Mouse (Mus musculus) adrenal gland, adult 18-20 months (tissue): Measurements from ENCODE around the gene Zfp354a. TPM values are rescaled to one million over a fixed set of nuclear protein-coding genes. Genes with fewer than 3 reads are reported as not detected.
A peak's percentile ranks its signal among the peaks of the same experiment; 100 is the strongest.
"Not testable (repeated sequence)": the region's sequence is repeated elsewhere in the genome, so short reads cannot be mapped to it uniquely, and the experiment has no call there.

Experiments
- DNase-seq, 2 experiments: peaks; one replicate each; pipeline ENCODE4 v3.0.0; 2021 to 2022; ENCODE audit warnings: low spot score in 2 of 2
- long read RNA-seq, 2 experiments: library from polyadenylated mRNA; stranded (forward); transcript quantifications; one replicate each; pipeline ENCODE4 v2.0.0; 2021
- total RNA-seq, 2 experiments: library from RNA; stranded (reverse); gene quantifications; 1 replicate in 1 of 2; 2 replicates in 1 of 2; pipeline ENCODE4 v1.2.3; 2021

The Zfp354a gene
- total RNA-seq = 1 to 10 TPM; 5.6 to 9.8 TPM
- long read RNA-seq, experiment 1, partial matches to known transcripts = 0 of 2 reads
- long read RNA-seq, experiment 1, other reads (novel, unspliced or antisense) = 0 of 2 reads
- long read RNA-seq, experiment 2, partial matches to known transcripts = 0 of 4 reads
- long read RNA-seq, experiment 2, other reads (novel, unspliced or antisense) = 4 of 4 reads

DNA sequence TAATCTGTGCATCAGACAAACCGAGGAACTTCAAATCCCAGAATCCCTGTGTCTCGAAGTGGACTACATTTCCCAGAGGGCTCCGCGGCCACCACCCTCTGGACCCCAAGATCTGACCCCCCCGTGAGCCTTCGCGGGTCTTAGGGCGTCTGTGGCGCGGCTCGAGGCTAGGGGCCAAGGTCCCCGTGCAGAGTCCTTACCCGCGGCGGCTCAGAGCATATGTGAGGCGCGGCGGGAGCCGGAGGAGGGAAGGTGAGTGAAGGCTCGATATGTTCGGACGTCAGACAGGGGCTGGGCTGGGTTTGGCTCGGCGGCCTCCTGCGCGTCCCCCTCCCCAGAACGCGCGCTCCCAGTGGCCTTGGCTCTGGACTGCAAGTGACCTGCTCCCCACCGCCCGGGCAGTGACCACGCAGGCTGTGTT is at the start of gene Zfp354a:
TSS of gene Zfp354a (plus strand) at position 107 of the 421 bp plus-strand sequence.
- DNase-seq = peak; percentile 66

DNA sequence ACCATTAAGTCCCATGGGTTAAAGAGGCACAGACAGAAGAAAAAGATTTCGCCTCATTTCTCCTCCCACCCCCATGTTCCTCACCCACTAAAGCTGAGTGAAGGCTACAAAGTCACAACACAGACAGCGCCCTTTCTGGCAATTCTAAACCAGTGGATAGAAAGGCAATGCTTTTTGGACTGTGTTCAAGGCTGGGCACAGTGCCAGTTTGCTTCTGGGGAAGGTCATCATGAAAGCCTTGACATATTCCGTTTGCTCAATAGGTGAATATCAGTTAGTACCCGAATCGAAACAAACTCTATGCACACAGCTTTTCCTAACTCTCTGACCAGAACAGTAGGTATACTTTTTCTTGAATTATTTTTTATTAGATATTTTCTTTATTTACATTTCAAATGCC is 47.2 kb upstream of the Zfp354a start:
- DNase-seq = peak; percentile 73 to 87

DNA sequence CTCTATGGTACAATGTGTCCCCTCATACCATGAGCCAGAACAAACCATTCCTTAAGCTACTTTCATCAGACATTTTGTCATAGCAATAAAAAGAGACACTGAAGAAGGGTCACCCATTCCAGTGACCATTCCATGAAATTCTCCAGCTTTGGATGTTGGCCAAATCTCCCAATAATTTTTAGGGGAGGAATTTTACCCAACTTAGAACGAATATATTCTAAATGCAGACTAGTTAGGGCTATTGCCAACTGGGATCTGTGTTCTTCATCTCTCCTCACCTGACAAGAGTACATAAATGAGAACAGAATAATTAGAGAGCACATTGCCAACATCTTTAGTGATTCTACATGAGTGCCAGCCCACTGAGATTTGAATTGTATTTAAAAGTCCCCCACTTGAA is 45.1 kb upstream of the Zfp354a start, which contains the start of gene Olfr54:
TSS of gene Olfr54 (plus strand) at position 301 of the 400 bp plus-strand sequence.
- DNase-seq = no peak

DNA sequence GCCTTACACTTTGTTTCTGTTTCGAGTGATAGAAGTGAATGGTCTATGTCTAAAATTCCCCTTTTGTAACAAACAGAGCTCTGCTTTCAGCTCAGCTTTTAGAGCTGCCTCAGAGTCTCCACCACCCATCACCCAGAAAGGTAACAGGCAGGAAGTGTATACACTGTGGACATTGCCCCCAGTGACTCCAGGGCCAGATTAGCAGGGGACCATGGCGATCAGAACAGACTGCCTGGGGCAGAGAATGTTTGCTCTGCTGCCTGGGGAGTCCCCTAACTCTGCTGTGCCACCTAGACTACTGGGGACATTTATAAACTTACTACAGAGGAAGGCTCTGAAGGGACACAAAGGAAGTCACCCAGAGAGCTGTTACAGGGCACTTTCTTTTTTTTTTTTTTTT is 42.7 kb upstream of the Zfp354a start:
- no peak for DNase-seq

DNA sequence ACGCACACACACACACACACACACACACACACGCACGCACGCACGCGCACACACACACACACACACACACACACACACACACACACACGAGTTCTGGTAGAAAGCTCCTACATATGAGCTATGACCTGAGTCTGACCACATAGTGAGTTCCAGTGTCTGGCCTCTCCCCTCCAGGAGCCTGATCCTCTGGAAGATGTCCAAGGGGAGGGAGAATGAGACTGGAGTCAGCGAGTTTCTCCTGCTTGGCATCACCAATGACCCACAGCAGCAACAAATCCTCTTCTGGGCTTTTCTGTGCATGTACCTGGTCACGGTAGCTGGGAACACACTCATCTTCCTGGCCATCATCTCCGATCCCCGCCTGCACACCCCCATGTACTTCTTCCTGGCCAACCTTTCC is 32.2 kb upstream of the Zfp354a start:
- not testable (repeated sequence) for DNase-seq

DNA sequence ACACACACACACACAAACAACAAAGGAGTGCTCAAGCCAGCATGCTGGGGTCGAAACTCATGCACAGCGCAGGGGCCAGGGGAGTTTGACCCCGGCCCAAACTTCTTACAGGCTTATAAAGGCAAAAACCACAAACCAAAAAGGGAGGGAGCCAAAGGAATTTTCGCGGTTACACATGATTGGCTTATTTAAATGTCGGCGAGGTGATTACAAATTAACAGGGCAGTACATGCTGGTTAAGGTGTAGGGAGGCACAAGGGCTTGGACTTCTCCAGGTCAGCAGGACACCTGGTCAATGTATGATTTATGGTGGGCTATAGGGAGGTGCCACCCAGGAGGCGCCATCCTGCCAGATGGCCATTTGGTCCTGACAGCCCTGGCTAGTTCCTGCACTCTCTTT is 29.7 kb upstream of the Zfp354a start:
- DNase-seq = not testable (repeated sequence)

DNA sequence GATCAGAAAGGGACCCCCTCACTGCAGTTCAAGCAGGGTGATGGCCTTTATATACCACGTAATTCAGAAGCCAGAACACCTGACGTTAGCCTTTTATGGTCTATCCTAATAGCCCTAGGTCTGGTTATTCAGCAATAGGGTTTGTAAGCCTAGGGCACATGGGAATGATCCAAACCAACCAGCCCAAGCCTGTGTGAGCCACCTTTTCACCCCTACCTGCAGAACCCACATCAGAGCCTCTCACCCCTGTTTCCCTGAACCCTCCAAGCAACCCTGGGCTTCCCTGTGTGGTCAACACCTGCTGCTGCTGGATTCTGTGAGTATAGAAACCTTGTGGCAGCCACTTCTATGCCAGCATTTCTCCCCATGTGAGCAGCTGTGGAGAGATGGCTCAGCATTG is 28.8 kb upstream of the Zfp354a start:
- no peak for DNase-seq

DNA sequence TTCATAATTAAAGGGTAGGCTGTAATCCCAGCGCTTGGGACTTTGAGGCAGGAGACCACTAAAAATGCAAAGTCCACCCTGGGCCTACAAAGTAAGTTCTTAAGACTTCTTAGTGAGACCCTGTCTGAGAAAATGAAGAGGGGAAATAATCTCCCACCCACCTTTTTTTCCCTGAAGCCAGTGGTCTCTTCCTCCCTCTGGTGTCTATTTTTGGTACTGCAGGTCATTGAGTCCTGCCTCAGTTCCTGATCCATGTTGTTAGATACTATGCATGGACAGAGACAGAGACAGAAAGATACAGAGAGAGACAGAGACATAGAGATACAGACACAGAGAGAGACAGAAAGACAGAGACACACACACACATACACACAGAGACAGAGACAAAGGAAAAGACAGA is 26.2 kb upstream of the Zfp354a start:
- DNase-seq = peak in 1 of 2 experiments; percentile 28

DNA sequence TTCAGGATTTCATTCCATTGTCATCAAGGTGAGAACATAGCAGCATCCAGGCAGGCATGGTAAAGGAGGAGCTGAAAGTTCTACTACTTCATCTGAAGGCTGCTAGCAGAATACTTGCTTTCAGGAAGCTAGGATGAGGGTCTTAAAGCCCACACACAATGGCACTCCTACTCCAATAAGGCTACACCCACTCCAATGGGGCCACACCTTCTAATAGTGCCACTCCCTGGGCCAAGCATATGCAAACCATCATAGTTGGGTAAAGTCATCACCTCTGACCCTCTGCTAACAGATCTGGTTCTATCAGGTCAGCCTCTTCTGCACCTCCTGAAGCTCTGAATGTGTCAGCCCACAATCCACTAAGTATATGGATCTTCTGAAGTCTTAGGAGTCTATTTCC is 24.9 kb upstream of the Zfp354a start:
- DNase-seq = not testable (repeated sequence)

DNA sequence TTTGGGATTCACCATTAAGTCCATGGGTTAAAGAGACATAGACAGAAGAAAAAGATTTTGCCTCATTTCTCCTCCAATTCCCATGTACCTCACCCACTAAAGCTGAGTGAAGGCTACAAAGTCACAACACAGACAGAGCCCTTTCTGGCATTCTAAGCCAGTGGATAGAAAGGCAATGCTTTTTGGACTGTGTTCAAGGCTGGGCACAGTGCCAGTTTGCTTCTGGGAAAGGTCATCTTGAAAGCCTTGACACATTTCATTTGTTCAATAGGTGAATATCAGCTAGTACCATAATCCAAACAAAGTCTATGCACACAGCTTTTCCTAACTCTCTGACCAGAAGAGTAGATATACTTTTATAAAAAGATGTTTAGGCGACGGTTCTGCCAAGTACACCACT is 23.1 kb upstream of the Zfp354a start:
- DNase-seq = peak; percentile 55 to 61

DNA sequence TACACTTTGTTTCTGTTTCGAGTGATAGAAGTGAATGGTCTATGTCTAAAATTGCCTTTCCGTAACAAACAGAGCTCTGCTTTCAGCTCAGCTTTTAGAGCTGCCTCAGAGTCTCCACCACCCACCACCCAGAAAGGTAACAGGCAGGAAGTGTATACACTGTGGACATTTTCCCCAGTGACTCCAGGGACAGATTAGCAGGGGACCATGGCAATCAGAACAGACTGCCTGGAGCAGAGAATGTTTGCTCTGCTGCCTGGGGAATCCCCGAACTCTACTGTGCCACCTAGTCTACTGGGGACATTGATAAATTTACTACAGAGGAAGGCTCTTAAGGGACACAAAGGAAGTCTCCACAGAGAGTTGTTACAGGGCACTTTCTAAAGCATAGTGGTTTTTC is 14.3 kb upstream of the Zfp354a start:
- DNase-seq = not testable (repeated sequence)

DNA sequence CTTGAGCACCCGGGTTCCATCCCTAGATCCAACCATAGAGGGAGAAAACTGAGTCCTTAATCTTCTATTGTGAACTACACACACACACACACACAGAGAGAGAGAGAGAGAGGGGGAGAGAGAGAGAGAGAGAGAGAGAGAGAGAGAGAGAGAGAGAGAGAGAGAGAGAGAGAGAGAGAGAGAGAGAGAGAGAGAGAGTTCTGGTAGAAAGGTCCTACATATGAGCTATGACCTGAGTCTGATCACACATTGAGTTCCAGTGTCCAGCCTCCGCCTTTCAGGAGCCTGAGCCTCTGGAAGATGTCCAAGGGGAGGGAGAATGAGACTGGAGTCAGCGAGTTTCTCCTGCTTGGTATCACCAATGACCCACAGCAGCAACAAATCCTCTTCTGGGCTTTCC is 11.2 kb upstream of the Zfp354a start, which contains the start of gene Olfr1375:
TSS of gene Olfr1375 (plus strand) at position 301 of the 400 bp plus-strand sequence.
- DNase-seq = not testable (repeated sequence)

DNA sequence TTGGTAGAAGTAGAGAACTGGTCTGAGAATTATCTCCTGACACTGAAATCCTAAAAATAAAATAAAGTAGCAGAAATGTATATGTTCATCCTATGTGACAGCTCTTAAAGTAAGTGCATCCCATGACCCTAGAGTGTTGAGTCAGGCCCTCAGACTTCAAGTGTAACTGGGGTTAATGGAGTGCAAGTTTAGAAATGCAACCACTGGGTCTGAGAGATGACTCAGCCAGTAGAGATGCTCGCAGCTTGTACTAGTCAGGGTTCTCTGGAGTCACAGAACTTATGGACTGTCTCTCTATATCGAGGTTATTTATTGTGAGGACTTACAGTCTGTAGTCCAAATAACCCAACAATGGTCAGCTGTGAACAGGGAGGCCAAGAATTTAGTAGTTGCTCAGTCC is 7.4 kb upstream of the Zfp354a start:
- no peak for DNase-seq

DNA sequence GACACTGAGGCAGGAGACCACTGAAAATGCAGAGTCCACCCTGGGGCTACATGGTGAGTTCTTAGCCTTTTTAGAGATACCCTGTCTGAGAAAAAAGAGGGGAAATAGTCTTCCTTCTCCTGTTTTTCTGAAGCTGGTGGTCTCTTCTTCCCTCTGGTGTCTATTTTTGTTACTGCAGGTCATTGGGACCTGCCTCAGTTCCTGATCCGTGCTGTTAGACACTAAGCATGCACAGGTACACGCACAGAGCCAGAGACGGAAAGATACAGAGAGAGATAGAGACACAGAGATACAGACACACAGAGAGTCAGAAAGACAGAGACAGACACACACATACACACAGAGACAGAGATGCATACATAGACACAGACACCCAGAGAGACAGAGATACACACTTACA is 5.8 kb upstream of the Zfp354a start:
- no peak for DNase-seq

DNA sequence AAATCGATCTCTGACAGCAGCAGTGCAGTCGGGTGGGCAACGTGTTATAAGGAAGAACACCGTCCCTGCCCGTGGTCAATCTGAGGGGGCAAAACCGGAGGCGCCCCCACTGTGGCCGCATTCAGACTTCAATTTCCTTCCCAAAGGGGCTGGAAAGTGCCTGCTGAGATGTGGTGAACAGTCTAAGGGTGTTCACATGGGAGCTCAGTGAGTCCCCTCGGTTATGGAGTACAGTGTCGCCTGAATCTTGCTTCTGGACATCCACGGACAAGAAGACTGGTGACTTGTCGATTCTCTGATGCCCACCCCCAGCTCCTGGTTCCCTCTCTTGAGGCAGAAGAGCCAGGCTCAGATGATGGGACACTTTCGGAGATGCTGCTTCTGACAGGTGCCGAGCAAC is 583 bp downstream of the Zfp354a start:
- DNase-seq = no peak

DNA sequence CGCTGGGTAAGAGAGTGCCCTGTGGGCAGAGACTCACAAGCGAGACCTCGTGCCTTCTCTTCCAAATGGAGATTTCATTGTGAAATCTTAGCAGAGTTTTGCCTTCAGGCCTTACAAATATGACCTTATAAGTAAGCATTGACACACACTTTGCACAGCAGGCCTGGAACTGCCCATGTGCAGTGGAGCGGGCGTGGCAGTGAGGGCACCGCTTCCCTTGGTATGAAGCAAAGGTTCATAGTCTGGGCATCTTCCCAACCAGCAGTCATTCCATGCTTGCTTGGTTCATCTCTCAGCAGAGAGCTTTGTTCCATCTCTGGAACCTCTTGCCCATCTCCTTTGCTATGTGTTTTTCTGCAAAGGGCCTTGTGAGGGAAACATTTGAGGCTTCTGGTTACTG is 1.9 kb downstream of the Zfp354a start:
- DNase-seq = no peak

DNA sequence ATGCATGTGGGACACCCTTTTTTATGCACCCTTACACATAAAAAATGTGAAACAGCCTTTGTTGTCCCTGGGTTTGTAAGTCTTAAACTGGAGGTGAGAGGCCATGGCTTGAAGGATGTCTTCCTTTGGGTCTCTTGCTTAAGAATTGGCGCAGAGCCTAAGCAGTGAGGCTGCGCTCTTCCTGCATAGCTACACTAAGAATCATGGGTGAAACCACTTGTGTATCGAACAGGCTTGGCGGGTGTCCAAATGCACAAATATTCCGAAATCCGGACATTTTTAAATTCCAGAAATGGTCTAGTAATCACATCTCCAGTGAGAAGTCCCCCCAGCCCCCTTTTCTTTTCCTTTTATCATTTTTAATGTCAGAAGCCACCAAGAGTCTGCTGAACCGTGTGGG is 4.2 kb downstream of the Zfp354a start:
- DNase-seq = no peak

DNA sequence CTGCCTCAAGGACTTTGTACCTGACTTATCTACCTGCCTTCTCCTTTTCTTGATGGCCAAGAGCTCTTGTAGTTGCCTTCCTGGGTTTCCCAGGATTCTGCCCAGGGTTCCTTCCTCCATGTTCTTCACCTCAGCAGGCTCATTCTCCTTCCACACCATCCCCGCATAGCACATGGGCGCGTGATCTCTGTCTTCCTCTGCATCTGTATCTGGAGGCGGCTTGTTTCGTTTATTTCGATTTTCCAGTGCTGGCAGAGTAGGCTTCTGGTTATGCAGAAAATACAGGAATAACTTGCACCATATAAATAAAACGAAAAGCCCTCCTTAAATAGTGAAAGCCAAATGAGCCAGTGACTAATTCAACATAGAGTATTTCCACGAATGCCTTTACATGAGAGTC is 4.8 kb downstream of the Zfp354a start:
- DNase-seq = no peak

DNA sequence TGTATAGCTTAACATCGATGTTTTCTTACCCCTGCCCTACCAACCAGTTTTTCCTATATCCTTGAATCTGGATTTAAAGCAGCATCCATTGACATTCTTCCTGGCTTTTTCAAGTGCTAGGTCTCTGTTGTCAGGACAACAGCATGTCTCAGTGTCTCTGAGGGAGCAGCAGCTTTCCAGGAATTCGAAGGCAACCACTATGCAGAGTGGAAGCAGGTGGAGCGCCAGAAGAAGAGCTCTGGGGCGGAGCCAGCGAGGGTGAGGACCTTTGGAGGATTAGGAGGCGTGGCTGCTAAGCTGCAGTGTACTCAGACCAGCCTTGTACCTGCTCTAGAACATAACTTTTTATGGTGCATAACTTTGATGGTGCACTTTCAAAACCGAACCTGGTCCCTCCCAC is 25.5 kb downstream of the Zfp354a start:
- no peak for DNase-seq

DNA sequence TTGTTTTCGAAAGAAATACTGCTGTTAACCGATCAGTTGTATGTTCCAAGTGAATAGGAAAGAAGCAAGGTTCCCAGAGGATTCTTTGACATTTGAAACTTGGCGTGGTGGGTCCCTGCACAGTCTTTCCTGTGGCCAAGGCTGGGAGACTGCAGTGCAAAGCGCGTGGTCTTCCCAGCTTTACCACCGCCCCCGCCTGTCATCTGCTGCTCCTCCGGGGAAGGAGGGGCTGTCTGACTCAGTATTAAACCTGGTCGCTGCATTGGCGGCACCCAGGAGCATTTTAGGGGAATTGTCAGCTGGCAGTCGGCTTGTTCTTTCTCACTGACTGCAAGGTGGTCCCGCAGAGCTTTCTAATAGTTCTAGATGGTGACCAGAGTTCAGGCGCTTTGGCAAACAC is 26.2 kb downstream of the Zfp354a start:
- no peak for DNase-seq

DNA sequence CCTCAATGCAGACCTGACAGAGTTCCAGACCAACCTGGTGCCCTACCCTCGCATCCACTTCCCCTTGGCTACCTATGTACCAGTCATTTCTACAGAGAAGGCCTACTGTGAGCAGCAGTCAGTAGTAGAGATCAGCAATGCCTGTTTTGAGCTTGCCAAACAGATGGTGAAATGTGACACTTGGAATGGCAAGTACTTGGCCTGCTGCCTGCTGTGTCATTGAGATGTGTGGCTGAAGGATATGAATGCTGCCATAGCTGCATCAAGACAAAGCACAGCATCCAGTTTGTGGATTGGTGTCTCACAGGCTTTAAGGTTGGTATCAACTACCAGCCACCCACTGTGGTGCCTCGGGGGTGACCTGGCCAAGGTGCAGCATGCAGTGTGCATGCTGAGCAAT is 48.2 kb downstream of the Zfp354a start:
- no peak for DNase-seq

DNA sequence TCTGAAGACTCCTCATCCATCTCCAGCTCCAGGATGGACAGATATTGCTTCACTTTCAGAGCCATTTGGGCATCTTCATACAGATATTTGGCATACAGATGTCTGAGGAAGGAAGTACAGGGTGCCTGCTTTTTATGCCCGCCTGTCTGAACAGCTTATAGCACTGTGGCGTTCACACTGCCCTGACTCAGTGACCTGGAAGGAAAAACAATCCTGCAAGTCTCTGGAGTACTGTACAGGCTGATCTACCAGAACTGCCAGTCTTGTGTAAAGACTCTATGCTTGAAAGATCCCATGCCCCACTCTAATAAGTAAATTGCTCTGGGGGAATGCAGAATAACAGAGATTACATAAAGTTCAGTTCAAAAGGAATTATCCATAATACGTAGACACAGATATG is 51.6 kb downstream of the Zfp354a start:
- DNase-seq = no peak
